Mouse (Mus musculus): ENCODE measurements at regions not wholly inside any gene's neighbourhood (a gene's known extent, or its start where the extent isn't known, plus 50 kb on each side); places are given as distances from the start of the nearest gene placed in this dataset.

- DNase-seq = no peak
Observed at GRCm38 (mm10) chr11:111583606-111584005, 517.6 kb downstream of the Kcnj2 start.

GRCm38 (mm10) chr11:111599456-111599855 lies 533.5 kb downstream of the Kcnj2 start:
- DNase-seq = no peak

- DNase-seq = no peak
Observed at GRCm38 (mm10) chr11:111605146-111605545, 539.2 kb downstream of the Kcnj2 start.

- DNase-seq = no peak
Observed at GRCm38 (mm10) chr11:111610522-111611015, 544.6 kb downstream of the Kcnj2 start.

- DNase-seq = no peak
Observed at GRCm38 (mm10) chr11:111643603-111644002, 577.6 kb downstream of the Kcnj2 start.

GRCm38 (mm10) chr11:111652882-111653281 lies 586.9 kb downstream of the Kcnj2 start:
- no peak for DNase-seq

GRCm38 (mm10) chr11:111657778-111658177 lies 591.8 kb downstream of the Kcnj2 start:
- DNase-seq = no peak

- DNase-seq = no peak
Observed at GRCm38 (mm10) chr11:111658362-111659309, 592.7 kb downstream of the Kcnj2 start.

- DNase-seq = no peak
Observed at GRCm38 (mm10) chr11:111663269-111663668, 597.3 kb downstream of the Kcnj2 start.

GRCm38 (mm10) chr11:111666336-111666735 lies 600.4 kb downstream of the Kcnj2 start:
- no peak for DNase-seq

- no peak for DNase-seq
Observed at GRCm38 (mm10) chr11:111671865-111672264, 605.9 kb downstream of the Kcnj2 start.

GRCm38 (mm10) chr11:111675673-111676072 lies 609.7 kb downstream of the Kcnj2 start:
- DNase-seq = no peak

GRCm38 (mm10) chr11:111682341-111682740 lies 616.4 kb downstream of the Kcnj2 start:
- no peak for DNase-seq

- DNase-seq = no peak
Observed at GRCm38 (mm10) chr11:111683909-111684308, 617.9 kb downstream of the Kcnj2 start.

GRCm38 (mm10) chr11:111687769-111688168 lies 621.8 kb downstream of the Kcnj2 start:
- DNase-seq = no peak

GRCm38 (mm10) chr11:111688186-111688860 lies 622.4 kb downstream of the Kcnj2 start:
- DNase-seq = no peak

GRCm38 (mm10) chr11:111689899-111690298 lies 623.9 kb downstream of the Kcnj2 start:
- DNase-seq = no peak

- no peak for DNase-seq
Observed at GRCm38 (mm10) chr11:111691512-111691911, 625.5 kb downstream of the Kcnj2 start.

GRCm38 (mm10) chr11:111696668-111697067 lies 630.7 kb downstream of the Kcnj2 start:
- no peak for DNase-seq

GRCm38 (mm10) chr11:111699862-111700261 lies 633.9 kb downstream of the Kcnj2 start:
- DNase-seq = no peak

- DNase-seq = no peak
Observed at GRCm38 (mm10) chr11:111706882-111707281, 640.9 kb downstream of the Kcnj2 start.

GRCm38 (mm10) chr11:111715401-111715800 lies 649.4 kb downstream of the Kcnj2 start:
- no peak for DNase-seq

GRCm38 (mm10) chr11:111722276-111722675 lies 656.3 kb downstream of the Kcnj2 start:
- DNase-seq = no peak

- no peak for DNase-seq
Observed at GRCm38 (mm10) chr11:111728148-111728547, 662.2 kb downstream of the Kcnj2 start.
